Mouse (Mus musculus) embryonic fibroblast, embryonic 13.5 days (primary cell): ENCODE measurements around the gene Tec. TPM values are rescaled to one million over a fixed set of nuclear protein-coding genes. Genes with fewer than 3 reads are reported as not detected.

Experiments used
- H3K27ac ChIP-seq: 2 replicates; pipeline ENCODE4 v1.5.1; 2012; ENCODE audit warnings: low read length, control low read depth, inconsistent platforms; ENCODE audit not compliant: insufficient read depth
- H3K4me1 ChIP-seq: 2 replicates; pipeline ENCODE4 v1.6.1; 2011; ENCODE audit warnings: low read length; ENCODE audit not compliant: control insufficient read depth, insufficient read depth
- H3K4me3 ChIP-seq: 2 replicates; pipeline ENCODE4 v1.5.1; 2011; ENCODE audit warnings: mild to moderate bottlenecking, control low read depth, low read length; ENCODE audit not compliant: insufficient read depth
- CTCF ChIP-seq: IDR thresholded peaks from 2 replicates; pipeline ENCODE4 v1.5.1; 2011; ENCODE audit warnings: mild to moderate bottlenecking, control low read depth, low read length, moderate library complexity, borderline replicate concordance; ENCODE audit not compliant: insufficient read depth
- POLR2A ChIP-seq: IDR thresholded peaks from 2 replicates; pipeline ENCODE4 v1.6.1; 2011; ENCODE audit warnings: low read depth, mild to moderate bottlenecking, control low read depth, low read length, moderate library complexity
- polyA plus RNA-seq: library from polyadenylated mRNA; stranded (reverse); fragments of >200 nt; gene quantifications from 2 replicates; pipeline ENCODE4 v1.2.4, GENCODE M21; 2011; ENCODE audit warnings: low read depth; ENCODE audit not compliant: missing spikeins, insufficient read length

Tec gene
- 9.4 and 17.0 TPM in 2 replicates for polyA plus RNA-seq

GRCm38 (mm10) chr5:72868091-72868875 is at the start of gene Tec:
Tec (minus strand) TSS chr5:72868483.
- peaks cover 5% of the 10 kb centered on the region; the same call in 1 of the 2 replicates for H3K4me1 ChIP-seq
- TF ChIP-seq CTCF (no peak), POLR2A (peak; percentile 91)
- H3K4me3 ChIP-seq: peak within 1 kb of the TSS; percentile 56
- H3K27ac ChIP-seq: no peak within 1 kb of the TSS

- TF ChIP-seq CTCF (no peak), POLR2A (no peak)
- Histone ChIP-seq H3K27ac (no peak overlapping the region), H3K4me3 (no peak overlapping the region), H3K4me1 (peaks cover 15% of the 10 kb centered on the region)
These were observed 48.6 kb upstream of the Tec start for GRCm38 (mm10) chr5:72916851-72917250.

- peaks cover 15% of the 10 kb centered on the region for H3K4me1 ChIP-seq
- TF ChIP-seq CTCF: no peak
- no peak for TF ChIP-seq POLR2A
- H3K27ac ChIP-seq: no peak overlapping the region
- peak overlapping the region; percentile 80 for H3K4me3 ChIP-seq
These were observed 47.8 kb upstream of the Tec start for GRCm38 (mm10) chr5:72916048-72916447.

- H3K27ac ChIP-seq: peak overlapping the region; percentile 95
- TF ChIP-seq POLR2A (no peak), CTCF (no peak)
- peak overlapping the region; percentile 80 for H3K4me3 ChIP-seq
- peaks cover 15% of the 10 kb centered on the region for H3K4me1 ChIP-seq
These were observed 46.6 kb upstream of the Tec start for GRCm38 (mm10) chr5:72914633-72915561.

- H3K4me3 ChIP-seq: peak within 1 kb of the TSS; percentile 80
- TF ChIP-seq CTCF (peak; percentile 13; the same call in 1 of the 2 replicates), POLR2A (peak; percentile 85)
- H3K4me1 ChIP-seq: peaks cover 15% of the 10 kb centered on the region
- H3K27ac ChIP-seq: peak within 1 kb of the TSS; percentile 95
These were observed 45.6 kb upstream of the Tec start, which contains the start of gene Slain2 for GRCm38 (mm10) chr5:72913648-72914557. Slain2 (plus strand) TSS chr5:72914304.

GRCm38 (mm10) chr5:72911284-72911683 is 43.0 kb upstream of the Tec start:
- Histone ChIP-seq H3K4me3 (no peak overlapping the region), H3K27ac (no peak overlapping the region), H3K4me1 (peaks cover 6% of the 10 kb centered on the region; the same call in 1 of the 2 replicates)
- TF ChIP-seq POLR2A: no peak
- TF ChIP-seq CTCF: no peak

- peaks cover 4% of the 10 kb centered on the region; the same call in 1 of the 2 replicates for H3K4me1 ChIP-seq
- TF ChIP-seq POLR2A: no peak
- TF ChIP-seq CTCF: no peak
- H3K27ac ChIP-seq: no peak overlapping the region
- no peak overlapping the region for H3K4me3 ChIP-seq
These were observed 42.1 kb upstream of the Tec start for GRCm38 (mm10) chr5:72910373-72910772.

- H3K27ac ChIP-seq: no peak overlapping the region
- no peak for TF ChIP-seq CTCF
- no peak for TF ChIP-seq POLR2A
- peaks cover 4% of the 10 kb centered on the region for H3K4me1 ChIP-seq
- no peak overlapping the region for H3K4me3 ChIP-seq
These were observed 41.1 kb upstream of the Tec start for GRCm38 (mm10) chr5:72909363-72909762.
